ENCODE assay signal across 13 mouse cellular contexts in genomic region chr11:33700725-33701124, GRCm38 (mm10).
DNase-seq lines count a peak whose midpoint lies in the region; ATAC-seq lines count a peak whose summit lies in the region.
"Had no signal": no experiment of that assay in that cellular context is flagged by ENCODE, and none has a peak within 500 bp of the region (broad histone marks: within the 10 kb centered on the region; RNA-seq: fewer than 3 reads in every experiment).

No protein-coding gene starts in this region.

- no peaks in the 10 kb centered on the region for H3K9me3 ChIP-seq in midbrain, embryonic 14.5 days (ENCODE audit: control insufficient read depth, low read length)
- no peaks in the 10 kb centered on the region for H3K9me3 ChIP-seq in midbrain, embryonic 13.5 days
- no peaks in the 10 kb centered on the region for H3K9me3 ChIP-seq in forebrain, embryonic 12.5 days
- H3K9me3 ChIP-seq: hindbrain, embryonic 13.5 days had no signal

- H3K4me2 ChIP-seq in midbrain, embryonic 14.5 days (ENCODE audit: low read length): no peak overlapping the region
- no peak overlapping the region for H3K4me2 ChIP-seq in midbrain, embryonic 13.5 days (replicated peaks)
- H3K4me2 ChIP-seq in forebrain, embryonic 12.5 days: no peak overlapping the region
- H3K4me2 ChIP-seq: hindbrain, embryonic 13.5 days had no signal

- WGBS in midbrain, embryonic 14.5 days: 62% methylated on average over 4 of the region's 4 CpGs
- 60% methylated on average over 4 of the region's 4 CpGs for WGBS in midbrain, embryonic 13.5 days
- 57% methylated on average over 4 of the region's 4 CpGs for whole genome bisulfite sequencing in forebrain, embryonic 12.5 days

- no peaks in the 10 kb centered on the region for H3K4me1 ChIP-seq in midbrain, embryonic 14.5 days (ENCODE audit: control insufficient read depth, insufficient read depth, low read length)
- no peaks in the 10 kb centered on the region for H3K4me1 ChIP-seq in midbrain, embryonic 13.5 days (replicated peaks)
- H3K4me1 ChIP-seq in forebrain, embryonic 12.5 days: 0 out of 2 replicates have a peak, but pooled peaks cover 2% of the 10 kb centered on the region

- no peaks in the 10 kb centered on the region for H3K36me3 ChIP-seq in midbrain, embryonic 14.5 days (ENCODE audit: control insufficient read depth, insufficient read depth, low read length)
- H3K36me3 ChIP-seq in midbrain, embryonic 13.5 days: no peaks in the 10 kb centered on the region
- H3K36me3 ChIP-seq in forebrain, embryonic 12.5 days (replicated peaks): no peaks in the 10 kb centered on the region
- H3K36me3 ChIP-seq: hindbrain, embryonic 13.5 days had no signal

- H3K9ac ChIP-seq in midbrain, embryonic 14.5 days (replicated peaks; ENCODE audit: low read length): no peak overlapping the region
- no peak overlapping the region for H3K9ac ChIP-seq in midbrain, embryonic 13.5 days (replicated peaks)
- no peak overlapping the region for H3K9ac ChIP-seq in forebrain, embryonic 12.5 days
- H3K9ac ChIP-seq: hindbrain, embryonic 13.5 days had no signal

- no peaks in the 10 kb centered on the region for H3K27me3 ChIP-seq in midbrain, embryonic 14.5 days (ENCODE audit: control insufficient read depth, insufficient read depth, low read length)
- H3K27me3 ChIP-seq in midbrain, embryonic 13.5 days: no peaks in the 10 kb centered on the region
- peaks cover 13% of the 10 kb centered on the region; the same call in 1 of the 2 replicates for H3K27me3 ChIP-seq in forebrain, embryonic 12.5 days

- H3K4me3 ChIP-seq in midbrain, embryonic 14.5 days (replicated peaks; ENCODE audit: low read depth, low read length): no peak overlapping the region
- H3K4me3 ChIP-seq in midbrain, embryonic 13.5 days (replicated peaks): no peak overlapping the region
- no peak overlapping the region for H3K4me3 ChIP-seq in forebrain, embryonic 12.5 days (replicated peaks)
- H3K4me3 ChIP-seq: heart, adult 2 months; hindbrain, embryonic 13.5 days had no signal

- intact Hi-C loops in left cerebral cortex, postnatal 14 days (cut with DNase I): loop anchor here (5.0 kb wide), 1 partner anchor 73 kb away; no protein-coding TSS in a partner anchor

- H3K27ac ChIP-seq in midbrain, embryonic 14.5 days (replicated peaks; ENCODE audit: low read depth, low read length): no peak overlapping the region
- H3K27ac ChIP-seq in midbrain, embryonic 13.5 days: no peak overlapping the region
- H3K27ac ChIP-seq in forebrain, embryonic 12.5 days: no peak overlapping the region
- H3K27ac ChIP-seq: heart, adult 2 months; hindbrain, embryonic 13.5 days had no signal

- peak; percentile 19 for DNase-seq in midbrain, embryonic 14.5 days
- DNase-seq in induced T-regulatory cell, adult 2 months (ENCODE audit: low read depth): peak; percentile 81
- peak; percentile 85 to 92 for DNase-seq in left cerebral cortex, postnatal 14 days (ENCODE audit: low spot score in 2 of 2)
- peak; percentile 6 for DNase-seq in thymus, postnatal 14 days
- DNase-seq in cerebellum, postnatal 14 days: no peak
- no peak for DNase-seq in adrenal gland, adult 2 months
- DNase-seq: adrenal gland, postnatal 14 days; cerebellum, adult 2 months; heart, adult 2 months had no signal

- ATAC-seq in midbrain, embryonic 14.5 days (ENCODE audit: low FRiP score, low TSS enrichment): no peak
- no peak for ATAC-seq in midbrain, embryonic 13.5 days
- ATAC-seq in forebrain, embryonic 12.5 days (ENCODE audit: low FRiP score): no peak
- ATAC-seq: midbrain, embryonic 16.5 days had no signal

Comparison
In these comparisons a context has a peak if more than half of its experiments do, and no peak if none do; other contexts are left out.
1. DNase-seq: peak in midbrain, embryonic 14.5 days (single experiment), induced T-regulatory cell, adult 2 months (single experiment), left cerebral cortex, postnatal 14 days (2 of 2) and thymus, postnatal 14 days (single experiment); none in cerebellum, postnatal 14 days (0 of 2) and adrenal gland, adult 2 months (single experiment).